Mouse (Mus musculus): ENCODE data around the gene Gabra2. TPM values are rescaled to one million over a fixed set of nuclear protein-coding genes. Genes with fewer than 3 reads are reported as not detected.

Gabra2 gene
- polyA plus RNA-seq, 1 experiment from 2014 or later: 2.3 TPM

DNA sequence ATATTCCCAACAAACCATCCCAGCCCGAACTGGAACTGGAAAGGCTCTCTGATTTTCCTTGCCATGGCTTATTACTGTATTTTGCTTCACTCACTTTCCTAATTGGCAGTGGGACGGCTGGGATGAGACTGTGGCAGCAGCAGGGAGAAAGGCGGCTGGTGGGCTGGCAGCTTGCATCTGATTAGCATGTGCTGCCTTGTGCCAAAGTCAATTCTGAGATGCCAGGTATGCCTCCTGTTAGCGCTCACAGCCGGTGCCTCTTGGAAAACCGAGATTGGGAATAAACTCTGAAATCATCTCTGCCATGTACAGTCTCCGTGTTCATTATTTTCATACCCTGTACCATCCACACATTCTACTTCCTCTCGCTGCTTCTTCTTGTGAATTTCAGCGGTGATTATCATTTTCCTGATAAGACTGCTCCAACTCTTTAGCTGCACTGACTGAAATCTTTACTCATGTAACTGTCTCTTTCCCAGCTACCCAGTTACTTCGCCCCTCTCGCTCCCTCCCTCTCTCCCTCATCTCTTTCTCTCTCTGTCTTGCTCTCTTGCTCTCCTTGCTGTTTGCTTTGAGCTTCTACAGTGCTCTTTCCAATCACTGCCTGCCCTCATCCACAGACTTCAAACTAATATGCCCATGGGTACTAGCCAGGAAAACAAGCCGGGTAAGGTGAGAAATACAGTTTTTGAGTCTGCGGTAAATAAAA is 99.9 kb downstream of the Gabra2 start:
- Histone ChIP-seq H3K36me3 (ENCODE audit: control insufficient read depth, insufficient read depth, low read length) (no peaks in the 10 kb centered on the region), H3K4me3 (ENCODE audit: low read depth, low read length) (no peak overlapping the region), H3K9ac (ENCODE audit: low read length) (no peak overlapping the region), H3K27ac (ENCODE audit: low read depth, low read length) (no peak overlapping the region), H3K9me3 (ENCODE audit: control insufficient read depth, low read length) (no peaks in the 10 kb centered on the region), H3K27me3 (ENCODE audit: control insufficient read depth, insufficient read depth, low read length) (no peaks in the 10 kb centered on the region), H3K4me1 (ENCODE audit: control insufficient read depth, insufficient read depth, low read length) (no peaks in the 10 kb centered on the region), H3K4me2 (ENCODE audit: low read depth) (no peak overlapping the region)
- WGBS: 86% methylated on average over 13 of the region's 13 CpGs
- no peak for ATAC-seq (ENCODE audit: insufficient read depth, low FRiP score, low TSS enrichment)
- DNase-seq (ENCODE audit: low spot score): no peak

DNA sequence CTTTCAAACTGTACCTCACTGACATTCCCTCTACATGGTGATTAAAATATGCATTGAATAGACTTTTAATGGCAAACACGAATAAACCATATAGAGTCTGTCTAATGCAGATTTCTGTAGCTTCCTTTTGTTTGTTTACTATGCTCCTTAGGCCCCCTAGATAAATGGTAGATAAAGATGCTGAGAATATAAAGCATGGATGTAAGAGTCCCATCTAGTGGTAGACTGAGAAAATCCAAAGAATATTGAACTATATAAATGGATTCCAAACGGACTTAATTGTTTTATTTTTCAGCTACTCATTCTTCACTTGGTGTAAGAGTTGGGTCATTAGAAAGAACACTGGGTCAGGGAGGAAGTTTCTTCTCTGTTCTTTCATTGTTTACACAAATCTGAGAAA is 102.4 kb downstream of the Gabra2 start:
- Histone ChIP-seq H3K9ac (ENCODE audit: low read length) (no peak overlapping the region), H3K4me1 (ENCODE audit: control insufficient read depth, insufficient read depth, low read length) (no peaks in the 10 kb centered on the region), H3K27me3 (ENCODE audit: control insufficient read depth, insufficient read depth, low read length) (no peaks in the 10 kb centered on the region), H3K9me3 (ENCODE audit: control insufficient read depth, low read length) (no peaks in the 10 kb centered on the region), H3K36me3 (ENCODE audit: control insufficient read depth, insufficient read depth, low read length) (no peaks in the 10 kb centered on the region), H3K4me2 (ENCODE audit: low read depth) (no peak overlapping the region), H3K4me3 (ENCODE audit: low read depth, low read length) (no peak overlapping the region), H3K27ac (ENCODE audit: low read depth, low read length) (no peak overlapping the region)
- DNase-seq (ENCODE audit: low spot score) (no peak), ATAC-seq (ENCODE audit: insufficient read depth, low FRiP score, low TSS enrichment) (no peak)
- WGBS: 76% methylated on average over 2 of the region's 2 CpGs

DNA sequence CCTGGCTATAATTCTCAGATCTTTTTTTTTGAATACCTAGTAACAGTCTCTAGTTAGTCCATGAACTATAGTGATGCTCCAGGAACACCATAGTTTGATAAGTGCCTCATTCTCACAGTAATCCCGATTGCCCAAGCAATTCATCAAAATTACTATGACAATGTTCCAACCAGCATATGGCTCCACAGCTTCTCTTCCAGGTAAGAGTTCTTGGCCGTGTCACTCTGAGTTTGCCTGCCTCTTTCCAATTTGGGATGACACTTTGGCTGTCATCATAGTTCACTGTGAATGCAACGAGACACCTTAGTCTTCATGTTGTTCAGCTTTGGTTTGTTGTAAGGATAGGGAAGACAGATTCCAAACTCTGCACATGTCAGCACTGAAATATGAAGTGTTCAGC is 104.8 kb downstream of the Gabra2 start:
- no peak overlapping the region for H3K4me3 ChIP-seq (ENCODE audit: low read depth, low read length)
- H3K4me2 ChIP-seq (ENCODE audit: low read depth): no peak overlapping the region
- DNase-seq (ENCODE audit: low spot score) (no peak), ATAC-seq (ENCODE audit: insufficient read depth, low FRiP score, low TSS enrichment) (no peak)
- H3K27ac ChIP-seq (ENCODE audit: low read depth, low read length): no peak overlapping the region
- no peaks in the 10 kb centered on the region for H3K36me3 ChIP-seq (ENCODE audit: control insufficient read depth, insufficient read depth, low read length)
- H3K9ac ChIP-seq (ENCODE audit: low read length): no peak overlapping the region
- 92% methylated on average over 3 of the region's 3 CpGs for WGBS
- no peaks in the 10 kb centered on the region for H3K4me1 ChIP-seq (ENCODE audit: control insufficient read depth, insufficient read depth, low read length)
- H3K9me3 ChIP-seq (ENCODE audit: control insufficient read depth, low read length): no peaks in the 10 kb centered on the region
- H3K27me3 ChIP-seq (ENCODE audit: control insufficient read depth, insufficient read depth, low read length): no peaks in the 10 kb centered on the region

Data from neural tube, embryonic 11.5 days (tissue).